Mouse (Mus musculus): ENCODE results near the gene Ackr2. TPM values are rescaled to one million over a fixed set of nuclear protein-coding genes. Genes with fewer than 3 reads are reported as not detected.

The Ackr2 gene
- total and polyA plus RNA-seq, 2 experiments from 2014 or later: 1.0 to 5.1 TPM

DNA sequence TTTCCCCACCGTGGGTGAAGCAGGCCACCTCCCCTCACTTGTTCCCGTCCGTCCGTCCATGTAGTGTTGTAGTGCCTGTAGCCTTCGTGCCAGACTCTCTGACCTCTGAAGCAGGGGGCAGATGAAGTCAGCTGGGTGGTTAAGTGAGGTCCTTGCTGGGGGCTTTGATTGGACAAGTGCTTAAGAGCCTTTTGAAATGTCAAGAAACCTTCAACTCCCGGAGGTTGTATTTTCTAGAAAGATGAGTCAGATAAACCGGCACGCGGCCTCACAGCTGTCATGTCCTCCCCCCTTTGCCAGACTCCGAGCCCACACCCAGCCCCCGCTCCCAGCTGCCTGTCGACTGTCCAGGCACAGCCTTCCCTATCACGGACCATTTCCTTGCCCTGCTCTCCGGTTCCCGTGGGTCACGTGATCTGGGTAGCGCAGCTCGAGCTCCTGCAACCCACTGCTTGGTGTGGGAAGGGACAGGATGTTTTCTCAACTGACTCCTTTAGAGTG, 7.7 kb upstream of the Ackr2 start:
- Histone ChIP-seq H3K36me3 (ENCODE audit: insufficient read depth, low read length) (no peaks in the 10 kb centered on the region), H3K9me3 (ENCODE audit: low read length) (no peaks in the 10 kb centered on the region), H3K27me3 (ENCODE audit: insufficient read depth, low read length) (no peaks in the 10 kb centered on the region), H3K27ac (no peak overlapping the region), H3K4me2 (ENCODE audit: low read depth, low read length) (no peak overlapping the region), H3K4me1 (ENCODE audit: insufficient read depth, low read length) (no peaks in the 10 kb centered on the region), H3K4me3 (ENCODE audit: low read length) (no peak overlapping the region), H3K9ac (replicated peaks; ENCODE audit: low read length) (no peak overlapping the region)
- DNase-seq (ENCODE audit: low spot score): peak; percentile 14
- 39% methylated on average over 18 of the region's 18 CpGs for WGBS
- no peak for TF ChIP-seq CTCF (IDR thresholded peaks at IDR 0.05; ENCODE audit: low read depth)
- no peak for ATAC-seq

DNA sequence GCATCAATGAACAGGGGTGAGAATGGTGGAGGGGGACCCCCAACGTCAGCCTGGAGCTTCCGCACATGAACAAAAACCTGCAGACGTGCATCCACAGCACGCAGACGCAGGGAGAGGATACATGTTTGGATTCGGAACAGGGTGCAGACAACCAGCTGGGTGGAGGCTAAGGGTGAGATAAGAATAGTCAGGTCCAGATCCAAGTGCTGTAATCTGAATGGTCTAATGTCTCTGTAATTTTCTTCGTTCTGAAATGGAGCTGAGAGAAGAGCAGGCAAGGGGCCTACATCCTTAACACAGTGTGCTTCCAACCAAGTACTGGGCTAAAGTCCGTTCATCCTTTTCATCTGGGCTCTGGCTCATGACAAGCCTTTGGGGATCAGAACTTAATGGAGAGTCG, 6.9 kb upstream of the Ackr2 start:
- H3K27ac ChIP-seq: no peak overlapping the region
- H3K4me2 ChIP-seq (ENCODE audit: low read depth, low read length): no peak overlapping the region
- no peaks in the 10 kb centered on the region for H3K27me3 ChIP-seq (ENCODE audit: insufficient read depth, low read length)
- 93% methylated on average over 9 of the region's 9 CpGs for WGBS
- TF ChIP-seq CTCF (IDR thresholded peaks at IDR 0.05; ENCODE audit: low read depth): no peak
- H3K4me3 ChIP-seq (ENCODE audit: low read length): no peak overlapping the region
- no peaks in the 10 kb centered on the region for H3K36me3 ChIP-seq (ENCODE audit: insufficient read depth, low read length)
- ATAC-seq (no peak), DNase-seq (ENCODE audit: low spot score) (no peak)
- no peaks in the 10 kb centered on the region for H3K9me3 ChIP-seq (ENCODE audit: low read length)
- no peak overlapping the region for H3K9ac ChIP-seq (replicated peaks; ENCODE audit: low read length)
- no peaks in the 10 kb centered on the region for H3K4me1 ChIP-seq (ENCODE audit: insufficient read depth, low read length)

- ATAC-seq (no peak), DNase-seq (ENCODE audit: low spot score) (no peak)
- no peaks in the 10 kb centered on the region for H3K9me3 ChIP-seq (ENCODE audit: low read length)
- WGBS: 82% methylated on average over 12 of the region's 12 CpGs
- no peak overlapping the region for H3K27ac ChIP-seq
- TF ChIP-seq CTCF (IDR thresholded peaks at IDR 0.05; ENCODE audit: low read depth): no peak
- H3K4me2 ChIP-seq (ENCODE audit: low read depth, low read length): no peak overlapping the region
- no peaks in the 10 kb centered on the region for H3K36me3 ChIP-seq (ENCODE audit: insufficient read depth, low read length)
- no peaks in the 10 kb centered on the region for H3K4me1 ChIP-seq (ENCODE audit: insufficient read depth, low read length)
- H3K4me3 ChIP-seq (ENCODE audit: low read length): no peak overlapping the region
- H3K27me3 ChIP-seq (ENCODE audit: insufficient read depth, low read length): no peaks in the 10 kb centered on the region
- no peak overlapping the region for H3K9ac ChIP-seq (replicated peaks; ENCODE audit: low read length)
Observed at GRCm38 (mm10) chr9:121892057-121892687, 6.0 kb upstream of the Ackr2 start.

DNA sequence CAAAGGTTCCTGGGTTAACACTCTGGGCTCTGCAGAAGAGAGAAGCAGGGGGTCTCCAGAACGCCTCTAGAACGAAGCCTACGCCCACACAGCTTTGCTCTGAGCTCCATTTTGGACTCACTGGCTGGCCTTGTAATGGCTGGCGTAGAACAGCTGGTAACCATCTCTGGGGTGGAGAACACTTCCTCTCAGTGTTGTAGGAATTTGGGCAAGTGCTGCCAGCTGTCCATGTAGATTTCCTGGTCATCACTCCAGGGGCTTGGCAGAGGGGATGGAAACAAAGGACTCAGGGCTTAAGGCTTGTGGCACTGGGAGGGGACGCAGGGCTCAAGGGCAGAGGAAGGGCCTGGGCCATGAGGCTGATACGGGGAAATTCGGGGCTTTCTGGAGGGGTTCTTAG, 3.7 kb upstream of the Ackr2 start:
- ATAC-seq: no peak

GRCm38 (mm10) chr9:121895392-121895993, 2.7 kb upstream of the Ackr2 start:
- DNase-seq (ENCODE audit: low spot score): no peak
- H3K36me3 ChIP-seq (ENCODE audit: insufficient read depth, low read length): no peaks in the 10 kb centered on the region

More for the DNA sequence above, 3.7 kb upstream of the Ackr2 start:
- no peak overlapping the region for H3K27ac ChIP-seq
- H3K36me3 ChIP-seq (ENCODE audit: insufficient read depth, low read length): no peaks in the 10 kb centered on the region
- no peak overlapping the region for H3K9ac ChIP-seq (replicated peaks; ENCODE audit: low read length)
- DNase-seq (ENCODE audit: low spot score): no peak
- no peak for TF ChIP-seq CTCF (IDR thresholded peaks at IDR 0.05; ENCODE audit: low read depth)
- H3K4me2 ChIP-seq (ENCODE audit: low read depth, low read length): no peak overlapping the region
- H3K4me3 ChIP-seq (ENCODE audit: low read length): no peak overlapping the region
- no peaks in the 10 kb centered on the region for H3K4me1 ChIP-seq (ENCODE audit: insufficient read depth, low read length)
- H3K27me3 ChIP-seq (ENCODE audit: insufficient read depth, low read length): no peaks in the 10 kb centered on the region
- no peaks in the 10 kb centered on the region for H3K9me3 ChIP-seq (ENCODE audit: low read length)
- 69% methylated on average over 7 of the region's 7 CpGs for WGBS

GRCm38 (mm10) chr9:121896820-121897219, 1.3 kb upstream of the Ackr2 start:
- H3K4me1 ChIP-seq (ENCODE audit: insufficient read depth, low read length): no peaks in the 10 kb centered on the region
- WGBS: 78% methylated on average over 4 of the region's 4 CpGs
- H3K36me3 ChIP-seq (ENCODE audit: insufficient read depth, low read length): no peaks in the 10 kb centered on the region
- H3K27ac ChIP-seq: no peak overlapping the region
- no peak overlapping the region for H3K9ac ChIP-seq (replicated peaks; ENCODE audit: low read length)
- H3K27me3 ChIP-seq (ENCODE audit: insufficient read depth, low read length): no peaks in the 10 kb centered on the region
- TF ChIP-seq CTCF (IDR thresholded peaks at IDR 0.05; ENCODE audit: low read depth): no peak
- H3K9me3 ChIP-seq (ENCODE audit: low read length): no peaks in the 10 kb centered on the region
- H3K4me2 ChIP-seq (ENCODE audit: low read depth, low read length): no peak overlapping the region
- DNase-seq (ENCODE audit: low spot score) (no peak), ATAC-seq (no peak)
- H3K4me3 ChIP-seq (ENCODE audit: low read length): no peak overlapping the region

More at GRCm38 (mm10) chr9:121895392-121895993, 2.7 kb upstream of the Ackr2 start:
- no peak for TF ChIP-seq CTCF (IDR thresholded peaks at IDR 0.05; ENCODE audit: low read depth)
- no peak overlapping the region for H3K4me2 ChIP-seq (ENCODE audit: low read depth, low read length)
- H3K4me3 ChIP-seq (ENCODE audit: low read length): no peak overlapping the region
- no peak for ATAC-seq
- no peaks in the 10 kb centered on the region for H3K9me3 ChIP-seq (ENCODE audit: low read length)
- H3K9ac ChIP-seq (replicated peaks; ENCODE audit: low read length): no peak overlapping the region
- WGBS: 68% methylated on average over 7 of the region's 7 CpGs
- H3K27ac ChIP-seq: no peak overlapping the region
- no peaks in the 10 kb centered on the region for H3K27me3 ChIP-seq (ENCODE audit: insufficient read depth, low read length)
- no peaks in the 10 kb centered on the region for H3K4me1 ChIP-seq (ENCODE audit: insufficient read depth, low read length)

- Histone ChIP-seq H3K36me3 (ENCODE audit: insufficient read depth, low read length) (no peaks in the 10 kb centered on the region), H3K4me3 (ENCODE audit: low read length) (no peak overlapping the region), H3K27ac (no peak overlapping the region), H3K4me2 (ENCODE audit: low read depth, low read length) (no peak overlapping the region), H3K27me3 (ENCODE audit: insufficient read depth, low read length) (no peaks in the 10 kb centered on the region), H3K9me3 (ENCODE audit: low read length) (no peaks in the 10 kb centered on the region), H3K4me1 (ENCODE audit: insufficient read depth, low read length) (no peaks in the 10 kb centered on the region), H3K9ac (replicated peaks; ENCODE audit: low read length) (no peak overlapping the region)
- no peak for TF ChIP-seq CTCF (IDR thresholded peaks at IDR 0.05; ENCODE audit: low read depth)
- 62% methylated on average over 6 of the region's 6 CpGs for WGBS
- DNase-seq (ENCODE audit: low spot score): no peak
- ATAC-seq: no peak
Observed at GRCm38 (mm10) chr9:121899306-121899705, 1.2 kb downstream of the Ackr2 start.

All from hindbrain, postnatal 0 days (tissue).